Mouse (Mus musculus): ENCODE results near the gene Lhpp.

Gene Lhpp

GRCm38 (mm10) chr7:132735145-132735544, 124.7 kb downstream of the Lhpp start:
- no peak for DNase-seq (ENCODE audit: low read depth, low spot score)

GRCm38 (mm10) chr7:132736099-132736862, 125.8 kb downstream of the Lhpp start:
- no peak for DNase-seq (ENCODE audit: low read depth, low spot score)

- no peak for DNase-seq (ENCODE audit: low read depth, low spot score)
Measured at GRCm38 (mm10) chr7:132738844-132739243, 128.4 kb downstream of the Lhpp start.

GRCm38 (mm10) chr7:132739829-132740228, 129.4 kb downstream of the Lhpp start:
- DNase-seq (ENCODE audit: low read depth, low spot score): no peak

GRCm38 (mm10) chr7:132742912-132743311, 132.5 kb downstream of the Lhpp start:
- no peak for DNase-seq (ENCODE audit: low read depth, low spot score)

GRCm38 (mm10) chr7:132747096-132747495, 136.7 kb downstream of the Lhpp start:
- no peak for DNase-seq (ENCODE audit: low read depth, low spot score)

GRCm38 (mm10) chr7:132748076-132748769, 137.8 kb downstream of the Lhpp start:
- DNase-seq (ENCODE audit: low read depth, low spot score): no peak

- DNase-seq (ENCODE audit: low read depth, low spot score): no peak
Measured at GRCm38 (mm10) chr7:132749504-132749903, 139.1 kb downstream of the Lhpp start.

GRCm38 (mm10) chr7:132751716-132752115, 141.3 kb downstream of the Lhpp start:
- DNase-seq (ENCODE audit: low read depth, low spot score): no peak

- no peak for DNase-seq (ENCODE audit: low read depth, low spot score)
Measured at GRCm38 (mm10) chr7:132753518-132754388, 143.3 kb downstream of the Lhpp start.

GRCm38 (mm10) chr7:132754389-132754750, 143.9 kb downstream of the Lhpp start:
- DNase-seq (ENCODE audit: low read depth, low spot score): no peak

Data from embryo, embryonic 11.5 days (tissue).